Mouse (Mus musculus) testis, postnatal 10 days (tissue): ENCODE data around the gene Lrrn2.

ENCODE experiments used
- DNase-seq: peaks from one replicate; pipeline ENCODE4 v3.0.0; 2021; ENCODE audit warnings: low spot score

Gene Lrrn2

GRCm38 (mm10) chr1:132886626-132887025, 6.6 kb downstream of the Lrrn2 start:
- no peak for DNase-seq

GRCm38 (mm10) chr1:132888811-132889210, 8.7 kb downstream of the Lrrn2 start:
- no peak for DNase-seq

GRCm38 (mm10) chr1:132890161-132890794, 10.2 kb downstream of the Lrrn2 start:
- DNase-seq = no peak

- no peak for DNase-seq
These were observed 12.0 kb downstream of the Lrrn2 start for GRCm38 (mm10) chr1:132892065-132892464.

- no peak for DNase-seq
These were observed 13.4 kb downstream of the Lrrn2 start for GRCm38 (mm10) chr1:132893311-132894077.

- no peak for DNase-seq
These were observed 19.0 kb downstream of the Lrrn2 start for GRCm38 (mm10) chr1:132899029-132899428.

GRCm38 (mm10) chr1:132899626-132900025, 19.6 kb downstream of the Lrrn2 start:
- no peak for DNase-seq

GRCm38 (mm10) chr1:132900945-132901344, 20.9 kb downstream of the Lrrn2 start:
- no peak for DNase-seq

- DNase-seq = no peak
These were observed 23.4 kb downstream of the Lrrn2 start for GRCm38 (mm10) chr1:132903519-132903918.

GRCm38 (mm10) chr1:132909090-132909489, 29.0 kb downstream of the Lrrn2 start:
- no peak for DNase-seq

- DNase-seq = no peak
These were observed 29.9 kb downstream of the Lrrn2 start for GRCm38 (mm10) chr1:132909951-132910350.

GRCm38 (mm10) chr1:132910414-132911041, 30.5 kb downstream of the Lrrn2 start:
- DNase-seq = no peak

- no peak for DNase-seq
These were observed 35.9 kb downstream of the Lrrn2 start for GRCm38 (mm10) chr1:132915849-132916493.

- no peak for DNase-seq
These were observed 37.5 kb downstream of the Lrrn2 start for GRCm38 (mm10) chr1:132917554-132917953.

- DNase-seq = no peak
These were observed 38.1 kb downstream of the Lrrn2 start for GRCm38 (mm10) chr1:132918117-132918680.

GRCm38 (mm10) chr1:132919258-132919657, 39.2 kb downstream of the Lrrn2 start:
- no peak for DNase-seq

GRCm38 (mm10) chr1:132921071-132921470, 41.0 kb downstream of the Lrrn2 start:
- DNase-seq = no peak

- no peak for DNase-seq
These were observed 42.2 kb downstream of the Lrrn2 start for GRCm38 (mm10) chr1:132922257-132922656.

GRCm38 (mm10) chr1:132925270-132925669, 45.2 kb downstream of the Lrrn2 start:
- DNase-seq = no peak

- DNase-seq = no peak
These were observed 48.2 kb downstream of the Lrrn2 start for GRCm38 (mm10) chr1:132928032-132928906.

- DNase-seq = no peak
These were observed 48.8 kb downstream of the Lrrn2 start for GRCm38 (mm10) chr1:132928907-132929250.
